Mouse (Mus musculus) E14TG2a.4 (cell line): ENCODE data around the gene Pspn.

Experiments
- CTCF ChIP-seq: conservative IDR thresholded peaks from 2 replicates; pipeline ENCODE4 v1.5.1; 2014; ENCODE audit warnings: low read length
- NANOG ChIP-seq: IDR thresholded peaks from 2 replicates; pipeline ENCODE4 v1.6.1; 2014; ENCODE audit warnings: borderline replicate concordance, low read length, mixed read lengths

DNA sequence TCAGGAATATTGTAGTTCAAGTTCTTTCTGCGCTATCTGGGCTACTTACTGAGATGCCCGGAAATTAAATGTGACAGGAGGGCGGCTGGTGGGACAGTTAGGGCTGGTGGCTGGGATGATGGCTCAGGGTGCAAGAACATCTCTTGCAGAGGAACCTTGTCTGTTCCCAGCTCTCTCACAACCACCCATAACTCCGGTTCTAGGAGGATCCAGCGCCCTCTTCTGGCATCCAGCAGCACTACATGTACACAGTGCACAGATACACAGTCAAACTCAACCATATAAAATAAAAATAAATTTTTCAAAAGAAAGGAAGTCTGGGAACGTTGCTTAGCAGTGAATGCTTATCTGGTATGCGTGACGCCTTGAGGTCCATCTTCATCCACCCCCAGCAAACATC is 39.2 kb upstream of the Pspn start:
- TF ChIP-seq CTCF (peak; percentile 83), NANOG (no peak)
